Mouse (Mus musculus) G1E (cell line): Measurements from ENCODE around the gene Clk2. TPM values are rescaled to one million over a fixed set of nuclear protein-coding genes. Genes with fewer than 3 reads are reported as not detected.

Experiments used
- ATAC-seq: 2 replicates; pipeline ENCODE4 v1.8.0; 2016; ENCODE audit warnings: mild to moderate bottlenecking; ENCODE audit not compliant: insufficient number of reproducible peaks, poor library complexity, low FRiP score, severe bottlenecking; ENCODE audit errors: extremely low read depth
- DNase-seq: peaks from one replicate; pipeline ENCODE4 v3.0.0; 2012; ENCODE audit warnings: low spot score
- H3K27me3 ChIP-seq: 2 replicates; pipeline ENCODE4 v1.6.1; 2012; ENCODE audit warnings: mild to moderate bottlenecking, low read length, inconsistent platforms; ENCODE audit not compliant: insufficient read depth
- H3K36me3 ChIP-seq: replicated peaks from 2 replicates; pipeline ENCODE3; 2012; ENCODE audit warnings: mild to moderate bottlenecking, inconsistent platforms
- H3K4me1 ChIP-seq: 2 replicates; pipeline ENCODE4 v1.6.1; 2012; ENCODE audit warnings: low read depth, low read length, inconsistent platforms, mixed read lengths; ENCODE audit not compliant: insufficient read depth
- H3K4me3 ChIP-seq: 2 replicates; pipeline ENCODE4 v1.5.1; 2012; ENCODE audit warnings: low read depth, mild to moderate bottlenecking, inconsistent platforms, low read length, moderate library complexity, mixed read lengths
- H3K9me3 ChIP-seq: replicated peaks from 2 replicates; pipeline ENCODE4 v1.6.1; 2012; ENCODE audit warnings: inconsistent platforms
- CTCF ChIP-seq: IDR thresholded peaks from 2 replicates; pipeline ENCODE4 v1.5.1; 2012; ENCODE audit warnings: low read depth, low read length, inconsistent platforms, mixed read lengths
- GATA1 ChIP-seq: IDR thresholded peaks from 2 replicates; pipeline ENCODE4 v1.6.1; 2012; ENCODE audit warnings: borderline replicate concordance, low read length, inconsistent platforms, mixed read lengths
- GATA2 ChIP-seq: IDR thresholded peaks from 2 replicates; pipeline ENCODE4 v1.6.1; 2012; ENCODE audit warnings: low read depth, low read length, inconsistent platforms, borderline replicate concordance
- POLR2AphosphoS5 ChIP-seq: IDR thresholded peaks from 2 replicates; pipeline ENCODE4 v1.6.1; 2012; ENCODE audit warnings: low read depth, low read length, inconsistent platforms; ENCODE audit not compliant: insufficient replicate concordance
- TAL1 ChIP-seq: conservative IDR thresholded peaks from 2 replicates; pipeline ENCODE4 v1.6.1; 2012; ENCODE audit warnings: low read depth, low read length, inconsistent platforms, mixed read lengths
- polyA plus RNA-seq: library from polyadenylated mRNA; stranded (reverse); fragments of >175 nt; gene quantifications from 2 replicates; pipeline ENCODE4 v1.2.3, GENCODE M21; 2012
- total RNA-seq, 2 experiments: library from RNA; stranded (forward) in 1 of 2; stranded (reverse) in 1 of 2; fragments of 200-1000 nt in 1 of 2; fragments of >200 nt in 1 of 2; fragmentation: Nextera tagmentation in 1 of 2; gene quantifications; 2 replicates each; pipeline ENCODE4 v1.2.3; 2014 to 2017

Gene Clk2
- total and polyA plus RNA-seq, 3 experiments = 72.3 to 131 (median 78.9) TPM

- H3K4me3 ChIP-seq = no peak overlapping the region
- H3K27me3 ChIP-seq = peaks cover 44% of the 10 kb centered on the region
Observed at GRCm38 (mm10) chr3:89219546-89219945, 55.0 kb downstream of the Clk2 start.

GRCm38 (mm10) chr3:89221167-89221566 lies 56.6 kb downstream of the Clk2 start:
- Histone ChIP-seq H3K4me3 (no peak overlapping the region), H3K27me3 (peaks cover 60% of the 10 kb centered on the region), H3K36me3 (no peaks in the 10 kb centered on the region), H3K4me1 (peaks cover 14% of the 10 kb centered on the region), H3K9me3 (no peaks in the 10 kb centered on the region)
- TF ChIP-seq TAL1 = no peak
- TF ChIP-seq CTCF = no peak
- TF ChIP-seq POLR2AphosphoS5 = no peak
- no peak for TF ChIP-seq GATA1
- no peak for TF ChIP-seq GATA2
- no peak for DNase-seq
- no peak for ATAC-seq

More at GRCm38 (mm10) chr3:89219546-89219945, 55.0 kb downstream of the Clk2 start:
- DNase-seq (no peak), ATAC-seq (no peak)
- Histone ChIP-seq H3K36me3 (no peaks in the 10 kb centered on the region), H3K4me1 (peaks cover 25% of the 10 kb centered on the region), H3K9me3 (no peaks in the 10 kb centered on the region)
- TF ChIP-seq GATA1 (no peak), GATA2 (no peak), POLR2AphosphoS5 (no peak), TAL1 (no peak)

GRCm38 (mm10) chr3:89224796-89225195 lies 60.2 kb downstream of the Clk2 start:
- no peak overlapping the region for H3K4me3 ChIP-seq
- TF ChIP-seq CTCF (no peak), TAL1 (no peak), POLR2AphosphoS5 (no peak), GATA1 (no peak), GATA2 (no peak)
- ATAC-seq (no peak), DNase-seq (no peak)
- no peaks in the 10 kb centered on the region for H3K36me3 ChIP-seq
- H3K4me1 ChIP-seq = peaks cover 30% of the 10 kb centered on the region
- no peaks in the 10 kb centered on the region for H3K9me3 ChIP-seq
- H3K27me3 ChIP-seq = peaks cover 68% of the 10 kb centered on the region

GRCm38 (mm10) chr3:89225321-89225815 lies 60.8 kb downstream of the Clk2 start:
- Histone ChIP-seq H3K4me3 (no peak overlapping the region), H3K36me3 (no peaks in the 10 kb centered on the region), H3K4me1 (peaks cover 30% of the 10 kb centered on the region), H3K9me3 (no peaks in the 10 kb centered on the region), H3K27me3 (peaks cover 73% of the 10 kb centered on the region)
- DNase-seq (no peak), ATAC-seq (no peak)
- TF ChIP-seq GATA1 (no peak), GATA2 (no peak), POLR2AphosphoS5 (no peak), CTCF (no peak), TAL1 (no peak)

GRCm38 (mm10) chr3:89225918-89226317 lies 61.3 kb downstream of the Clk2 start:
- no peak for ATAC-seq
- DNase-seq = no peak
- TF ChIP-seq GATA1 = no peak
- TF ChIP-seq GATA2 = no peak
- TF ChIP-seq CTCF = no peak
- TF ChIP-seq TAL1 = no peak
- no peak for TF ChIP-seq POLR2AphosphoS5
- peaks cover 30% of the 10 kb centered on the region for H3K4me1 ChIP-seq
- no peak overlapping the region for H3K4me3 ChIP-seq
- no peaks in the 10 kb centered on the region for H3K9me3 ChIP-seq
- H3K36me3 ChIP-seq = no peaks in the 10 kb centered on the region
- H3K27me3 ChIP-seq = peaks cover 79% of the 10 kb centered on the region

- Histone ChIP-seq H3K9me3 (no peaks in the 10 kb centered on the region), H3K36me3 (no peaks in the 10 kb centered on the region), H3K27me3 (peaks cover 80% of the 10 kb centered on the region), H3K4me3 (no peak overlapping the region), H3K4me1 (peaks cover 30% of the 10 kb centered on the region)
- ATAC-seq (no peak), DNase-seq (no peak)
- TF ChIP-seq GATA2 (no peak), GATA1 (no peak), POLR2AphosphoS5 (no peak), TAL1 (no peak), CTCF (no peak)
Observed at GRCm38 (mm10) chr3:89226361-89226760, 61.8 kb downstream of the Clk2 start.

Other genes starting within 250 kb of the Clk2 start
Only the 20 nearest of the 26 such genes appear.
- gene Rusc1, start 71.5 kb upstream of the Clk2 start, total RNA-seq (2014; fragmentation: Nextera tagmentation) = 13.5 and 13.6 TPM in 2 replicates
- 6.4 and 9.9 TPM in 2 replicates for gene Rusc1, start 71.5 kb upstream of the Clk2 start, total RNA-seq (2017)
- 14.4 and 17.4 TPM in 2 replicates for gene Rusc1, start 71.5 kb upstream of the Clk2 start, polyA plus RNA-seq
- not detected in 2 replicates for gene Gm43738, start 63.7 kb upstream of the Clk2 start, total RNA-seq (2014; fragmentation: Nextera tagmentation)
- not detected in 2 replicates for gene Gm43738, start 63.7 kb upstream of the Clk2 start, total RNA-seq (2017)
- gene Gm43738, start 63.7 kb upstream of the Clk2 start, polyA plus RNA-seq = 1.6 and 4.3 TPM in 2 replicates
- gene Fdps, start 62.8 kb upstream of the Clk2 start, total RNA-seq (2014; fragmentation: Nextera tagmentation) = 59.4 and 73.1 TPM in 2 replicates
- gene Fdps, start 62.8 kb upstream of the Clk2 start, total RNA-seq (2017) = 481 and 571 TPM in 2 replicates
- gene Fdps, start 62.8 kb upstream of the Clk2 start, polyA plus RNA-seq = 11.2 and 22.5 TPM in 2 replicates
- 36.9 and 51.2 TPM in 2 replicates for gene Pklr, start 28.7 kb upstream of the Clk2 start, total RNA-seq (2014; fragmentation: Nextera tagmentation)
- 22.9 and 31.8 TPM in 2 replicates for gene Pklr, start 28.7 kb upstream of the Clk2 start, total RNA-seq (2017)
- gene Pklr, start 28.7 kb upstream of the Clk2 start, polyA plus RNA-seq = 37.7 and 80.3 TPM in 2 replicates
- gene Hcn3, start 4.6 kb upstream of the Clk2 start, total RNA-seq (2014; fragmentation: Nextera tagmentation) = 0.53 TPM in 1 of 2 replicates, not detected in the other
- gene Hcn3, start 4.6 kb upstream of the Clk2 start, total RNA-seq (2017) = 0.27 and 0.41 TPM in 2 replicates
- gene Hcn3, start 4.6 kb upstream of the Clk2 start, polyA plus RNA-seq = 0.85 and 1.0 TPM in 2 replicates
- gene Scamp3, start 12.7 kb downstream of the Clk2 start, total RNA-seq (2014; fragmentation: Nextera tagmentation) = 123 and 135 TPM in 2 replicates
- gene Scamp3, start 12.7 kb downstream of the Clk2 start, total RNA-seq (2017) = 32.9 and 35.1 TPM in 2 replicates
- gene Scamp3, start 12.7 kb downstream of the Clk2 start, polyA plus RNA-seq = 168 and 234 TPM in 2 replicates
- gene Fam189b, start 18.3 kb downstream of the Clk2 start, total RNA-seq (2014; fragmentation: Nextera tagmentation) = 2.2 and 3.5 TPM in 2 replicates
- gene Fam189b, start 18.3 kb downstream of the Clk2 start, total RNA-seq (2017) = 1.1 TPM in 2 replicates
- 11.9 and 14.8 TPM in 2 replicates for gene Fam189b, start 18.3 kb downstream of the Clk2 start, polyA plus RNA-seq
- 30.1 and 36.1 TPM in 2 replicates for gene Gba, start 38.1 kb downstream of the Clk2 start, total RNA-seq (2014; fragmentation: Nextera tagmentation)
- gene Gba, start 38.1 kb downstream of the Clk2 start, total RNA-seq (2017) = 69.6 and 72.4 TPM in 2 replicates
- gene Gba, start 38.1 kb downstream of the Clk2 start, polyA plus RNA-seq = 3.0 and 6.0 TPM in 2 replicates
- 1.5 and 2.4 TPM in 2 replicates for gene Thbs3, start 50.4 kb downstream of the Clk2 start, total RNA-seq (2014; fragmentation: Nextera tagmentation)
- gene Thbs3, start 50.4 kb downstream of the Clk2 start, total RNA-seq (2017) = 3.1 and 3.4 TPM in 2 replicates
- gene Thbs3, start 50.4 kb downstream of the Clk2 start, polyA plus RNA-seq = 0.49 and 0.67 TPM in 2 replicates
- 42.6 and 54.5 TPM in 2 replicates for gene Mtx1, start 62.3 kb downstream of the Clk2 start, total RNA-seq (2014; fragmentation: Nextera tagmentation)
- gene Mtx1, start 62.3 kb downstream of the Clk2 start, total RNA-seq (2017) = 82.5 and 100 TPM in 2 replicates
- 311 and 404 TPM in 2 replicates for gene Mtx1, start 62.3 kb downstream of the Clk2 start, polyA plus RNA-seq
- gene Muc1, start 64.3 kb downstream of the Clk2 start, total RNA-seq (2014; fragmentation: Nextera tagmentation) = 0.34 TPM in 1 of 2 replicates, not detected in the other
- 0.06 and 0.16 TPM in 2 replicates for gene Muc1, start 64.3 kb downstream of the Clk2 start, total RNA-seq (2017)
- gene Muc1, start 64.3 kb downstream of the Clk2 start, polyA plus RNA-seq = not detected in 2 replicates
- gene Krtcap2, start 81.2 kb downstream of the Clk2 start, total RNA-seq (2014; fragmentation: Nextera tagmentation) = 105 and 132 TPM in 2 replicates
- gene Krtcap2, start 81.2 kb downstream of the Clk2 start, total RNA-seq (2017) = 86.4 and 106 TPM in 2 replicates
- gene Krtcap2, start 81.2 kb downstream of the Clk2 start, polyA plus RNA-seq = 145 and 167 TPM in 2 replicates
- 1.8 and 10.1 TPM in 2 replicates for gene Trim46, start 81.5 kb downstream of the Clk2 start, total RNA-seq (2014; fragmentation: Nextera tagmentation)
- 0.64 and 0.76 TPM in 2 replicates for gene Trim46, start 81.5 kb downstream of the Clk2 start, total RNA-seq (2017)
- 2.7 and 2.8 TPM in 2 replicates for gene Trim46, start 81.5 kb downstream of the Clk2 start, polyA plus RNA-seq
- 13.2 and 13.5 TPM in 2 replicates for gene Dpm3, start 94.6 kb downstream of the Clk2 start, total RNA-seq (2014; fragmentation: Nextera tagmentation)
- 47.7 and 54.5 TPM in 2 replicates for gene Dpm3, start 94.6 kb downstream of the Clk2 start, total RNA-seq (2017)
- 178 and 207 TPM in 2 replicates for gene Dpm3, start 94.6 kb downstream of the Clk2 start, polyA plus RNA-seq
- not detected in 2 replicates for gene Slc50a1, start 105.8 kb downstream of the Clk2 start, total RNA-seq (2014; fragmentation: Nextera tagmentation)
- gene Slc50a1, start 105.8 kb downstream of the Clk2 start, total RNA-seq (2017) = 0.66 TPM in 1 of 2 replicates, not detected in the other
- not detected in 2 replicates for gene Slc50a1, start 105.8 kb downstream of the Clk2 start, polyA plus RNA-seq
- not detected in 2 replicates for gene Efna1, start 116.3 kb downstream of the Clk2 start, total RNA-seq (2014; fragmentation: Nextera tagmentation)
- gene Efna1, start 116.3 kb downstream of the Clk2 start, total RNA-seq (2017) = 0.05 and 0.12 TPM in 2 replicates
- gene Efna1, start 116.3 kb downstream of the Clk2 start, polyA plus RNA-seq = not detected in 2 replicates
- gene Efna3, start 158.2 kb downstream of the Clk2 start, total RNA-seq (2014; fragmentation: Nextera tagmentation) = not detected in 2 replicates
- gene Efna3, start 158.2 kb downstream of the Clk2 start, total RNA-seq (2017) = 0.06 TPM in 1 of 2 replicates, not detected in the other
- not detected in 2 replicates for gene Efna3, start 158.2 kb downstream of the Clk2 start, polyA plus RNA-seq
- gene Efna4, start 173.2 kb downstream of the Clk2 start, total RNA-seq (2014; fragmentation: Nextera tagmentation) = not detected in 2 replicates
- 0.12 TPM in 1 of 2 replicates, not detected in the other for gene Efna4, start 173.2 kb downstream of the Clk2 start, total RNA-seq (2017)
- not detected in 2 replicates for gene Efna4, start 173.2 kb downstream of the Clk2 start, polyA plus RNA-seq
- not detected in 2 replicates for gene Adam15, start 185.2 kb downstream of the Clk2 start, total RNA-seq (2014; fragmentation: Nextera tagmentation)
- 0.17 and 1.4 TPM in 2 replicates for gene Adam15, start 185.2 kb downstream of the Clk2 start, total RNA-seq (2017)
- 0.05 and 0.10 TPM in 2 replicates for gene Adam15, start 185.2 kb downstream of the Clk2 start, polyA plus RNA-seq
- not detected in 2 replicates for gene Dcst2, start 197.2 kb downstream of the Clk2 start, total RNA-seq (2014; fragmentation: Nextera tagmentation)
- not detected in 2 replicates for gene Dcst2, start 197.2 kb downstream of the Clk2 start, total RNA-seq (2017)
- gene Dcst2, start 197.2 kb downstream of the Clk2 start, polyA plus RNA-seq = not detected in 2 replicates